Mouse (Mus musculus) lung, postnatal 0 days (tissue): ENCODE measurements around the gene Hyal1.

ENCODE experiments used
- CTCF ChIP-seq: IDR thresholded peaks from 2 replicates; pipeline ENCODE4 v1.5.1; 2016; ENCODE audit warnings: antibody characterized with exemption, mild to moderate bottlenecking
- EP300 ChIP-seq: IDR thresholded peaks from 2 replicates; pipeline ENCODE4 v1.6.1; 2016; ENCODE audit warnings: antibody characterized with exemption, mild to moderate bottlenecking, control low read depth

- TF ChIP-seq CTCF (no peak), EP300 (no peak)
These were observed 32.5 kb upstream of the Hyal1 start for GRCm38 (mm10) chr9:107544196-107544700.
